Mouse (Mus musculus) left cerebral cortex, postnatal 25 days (tissue): ENCODE results near the gene Gm10282. TPM values are rescaled to one million over a fixed set of nuclear protein-coding genes. Genes with fewer than 3 reads are reported as not detected.

ENCODE experiments used
- DNase-seq, 2 experiments: peaks; one replicate each; pipeline ENCODE4 v3.0.0; 2022; ENCODE audit warnings: low spot score in 2 of 2, mixed read lengths in 1 of 2
- intact Hi-C: fragments of 180-260 bp; cut with DNase I; formaldehyde crosslinking; loops from one replicate; pipeline ENCODE4 v1.15.1; 2025
- total RNA-seq, 2 experiments: library from RNA; stranded (reverse); gene quantifications; 2 replicates each; pipeline ENCODE4 v1.2.3; 2021

Gm10282 gene
- total RNA-seq = 1 to 10 TPM; 6.1 to 7.0 TPM

DNA sequence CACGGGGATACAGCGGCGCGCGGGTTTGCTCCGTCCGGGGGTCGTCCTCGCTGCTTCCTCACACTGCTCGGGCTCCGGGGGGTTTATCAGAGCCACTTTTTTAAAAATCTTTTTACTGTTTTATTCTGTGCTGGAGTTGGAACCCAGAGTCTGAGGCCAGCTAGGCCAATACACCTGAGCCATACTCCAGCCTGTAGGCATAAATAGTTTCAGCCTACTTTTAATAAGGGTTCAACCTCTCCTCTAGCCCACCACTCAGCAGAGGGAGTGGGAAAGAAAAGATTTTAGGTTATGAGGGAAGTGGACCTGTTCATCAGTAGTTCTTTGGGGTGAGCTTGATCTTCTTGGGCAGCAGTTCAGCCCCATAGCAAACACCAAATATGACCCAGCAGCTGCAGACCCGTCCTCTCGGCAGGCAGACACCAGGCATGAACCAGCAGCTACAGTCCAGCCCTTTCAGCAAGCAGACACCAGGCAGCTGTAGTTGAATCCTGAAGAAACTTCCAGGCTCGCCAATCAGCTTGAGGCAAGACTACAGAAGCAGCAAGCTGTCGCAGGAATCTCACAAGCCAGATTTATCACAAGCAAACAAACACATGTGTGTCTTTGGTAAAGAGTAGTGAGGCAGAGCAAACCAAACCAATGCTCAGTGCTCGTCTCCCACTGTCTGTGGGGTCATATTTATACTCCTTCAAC, at the start of gene Gm10282:
TSS of gene Gm10282 (minus strand) at position 51 of the 696 bp plus-strand sequence.
- intact Hi-C loops = no loop called here
- no peak for DNase-seq

DNA sequence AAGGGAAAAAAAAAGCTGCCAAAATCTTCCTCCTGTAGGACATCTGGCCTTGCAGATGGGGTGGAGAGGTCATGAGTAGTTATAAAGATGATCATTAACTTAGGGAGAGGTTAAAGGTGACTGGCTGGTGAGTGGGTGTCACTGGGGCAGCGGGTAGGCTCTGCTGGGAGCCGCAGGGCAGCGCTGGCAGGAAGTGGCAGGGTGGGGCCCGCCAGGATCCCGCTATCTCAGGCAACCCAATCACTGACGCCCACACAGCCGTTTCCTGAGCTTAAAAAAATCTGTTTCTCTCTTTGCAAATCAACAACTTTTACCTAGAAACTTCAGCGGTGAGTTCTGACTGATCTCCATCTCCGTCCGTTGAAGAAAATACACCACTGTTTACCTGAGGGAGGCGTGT, 49.2 kb upstream of the Gm10282 start:
- intact Hi-C loops = no loop called here
- peak; percentile 31 to 39 for DNase-seq

DNA sequence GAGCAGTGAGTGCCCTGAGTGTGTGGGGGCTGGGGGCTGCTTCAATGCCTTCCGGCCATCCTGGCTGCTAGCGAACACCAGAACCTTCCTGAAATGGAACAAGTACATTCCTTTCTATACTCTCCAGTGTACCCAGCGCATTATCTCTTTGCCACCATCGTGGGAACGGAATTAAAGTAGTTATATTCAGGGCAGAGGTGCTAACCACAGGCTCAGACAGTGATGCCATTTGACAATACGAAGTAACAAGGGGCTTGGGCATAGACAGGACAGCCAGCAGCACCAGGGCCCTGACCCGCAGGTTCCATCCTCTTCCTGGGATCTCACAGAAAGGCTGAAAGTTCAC, 48.6 kb upstream of the Gm10282 start:
- DNase-seq = no peak
- intact Hi-C loops = no loop called here

DNA sequence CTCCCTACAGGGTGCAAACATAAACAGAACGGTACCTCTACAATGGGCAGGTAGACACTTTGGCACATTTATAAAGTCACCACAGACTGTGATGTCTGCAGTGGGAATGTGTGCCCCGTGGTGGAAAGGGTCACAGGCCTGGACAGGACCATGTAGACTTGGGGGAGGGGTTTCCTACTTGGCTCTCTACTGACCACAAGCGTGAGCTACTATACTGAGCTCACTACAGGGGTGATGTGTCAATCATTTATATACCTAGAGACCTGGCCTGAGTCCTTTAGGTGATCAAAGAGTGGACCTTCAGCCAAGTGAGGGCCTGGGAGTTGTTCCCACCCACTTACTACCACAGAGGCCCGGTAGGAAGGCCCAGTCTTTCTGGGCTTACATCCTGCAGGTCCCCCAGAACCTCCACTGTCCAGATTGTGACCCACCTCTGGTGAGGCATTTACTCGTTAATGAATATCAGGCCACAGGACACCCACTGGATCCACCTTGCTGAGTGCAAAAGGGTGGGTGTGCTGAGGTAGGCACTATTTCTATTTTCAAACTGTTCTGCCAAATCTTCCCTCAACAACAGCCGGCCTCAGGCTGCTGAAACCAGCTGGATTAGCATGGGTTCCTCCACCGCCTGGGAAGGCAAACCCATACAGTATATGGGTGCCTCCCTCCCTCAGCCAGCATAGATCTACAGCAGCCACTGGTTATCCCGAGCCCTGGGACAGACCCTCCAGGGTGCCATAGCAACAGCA, 48.1 kb upstream of the Gm10282 start:
- intact Hi-C loops = no loop called here

DNA sequence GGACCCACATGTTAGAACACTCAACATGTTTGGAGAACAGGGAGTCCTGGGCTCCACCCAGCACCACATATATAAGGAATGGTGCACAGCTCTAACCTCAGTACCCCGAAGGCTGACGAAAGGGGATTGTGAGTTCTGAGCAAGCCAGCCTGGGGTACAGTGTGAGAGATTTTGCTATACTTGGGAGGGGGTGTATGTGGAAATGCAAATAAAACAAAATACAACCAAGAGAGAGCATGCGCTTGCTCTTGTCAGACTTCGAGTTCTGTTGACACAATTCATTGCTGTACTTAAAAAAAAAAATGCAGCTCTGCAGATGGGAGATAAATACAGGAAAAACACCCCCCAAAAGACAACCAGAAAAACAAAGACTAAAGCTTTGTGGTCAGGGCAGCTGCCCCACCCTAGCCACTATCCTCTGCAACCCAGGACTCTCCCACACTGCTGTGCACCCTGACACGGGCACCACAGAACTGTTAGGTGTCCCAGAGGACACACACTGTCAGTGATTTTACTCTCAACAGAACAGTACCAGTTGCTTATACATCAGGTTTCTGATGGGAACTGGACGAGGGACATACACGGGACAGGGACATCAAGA, 46.4 kb upstream of the Gm10282 start:
- DNase-seq = no peak
- intact Hi-C loops = no loop called here

More for the DNA sequence above, 48.1 kb upstream of the Gm10282 start:
- DNase-seq = peak in 1 of 2 experiments; percentile 46

DNA sequence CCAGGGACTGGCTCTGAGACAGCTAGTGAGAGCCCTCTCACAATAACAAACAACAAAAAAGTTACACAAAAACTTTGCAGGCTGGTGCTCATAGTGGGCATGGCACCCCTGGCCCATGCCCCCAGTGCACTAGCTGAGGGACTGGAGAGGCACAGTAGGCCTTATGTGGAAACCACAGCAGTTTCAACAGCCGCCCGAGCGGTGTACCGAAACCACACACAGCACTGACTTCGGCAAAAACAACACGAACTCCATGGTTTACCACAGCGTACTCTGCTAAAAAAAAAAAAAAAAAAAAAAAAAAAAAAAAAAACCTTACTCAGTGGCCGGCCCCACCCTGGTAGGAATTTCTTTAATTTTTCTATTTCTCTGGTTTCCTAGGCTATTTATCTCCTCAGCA, 45.7 kb upstream of the Gm10282 start:
- DNase-seq = no peak
- intact Hi-C loops = no loop called here

DNA sequence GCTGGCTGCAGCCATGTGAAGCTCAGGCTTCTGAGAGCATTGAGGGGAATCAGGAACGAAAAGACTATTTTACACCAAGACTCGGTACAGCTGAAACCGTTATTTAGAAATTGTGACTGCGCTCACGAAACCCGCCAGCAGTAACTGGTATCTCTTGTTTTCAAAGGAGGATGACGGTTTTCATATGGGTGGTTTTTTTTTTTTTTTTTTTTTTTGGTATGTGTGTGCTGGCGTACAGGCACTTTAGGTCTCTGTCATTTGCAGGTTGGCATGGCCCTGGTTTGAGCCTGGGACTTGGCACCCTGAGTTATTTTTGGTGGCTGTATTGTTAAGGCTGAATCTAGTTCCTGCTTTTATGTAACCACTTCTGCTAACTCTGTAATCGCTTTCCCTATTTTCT, 44.8 kb upstream of the Gm10282 start:
- DNase-seq = no peak
- intact Hi-C loops = no loop called here

DNA sequence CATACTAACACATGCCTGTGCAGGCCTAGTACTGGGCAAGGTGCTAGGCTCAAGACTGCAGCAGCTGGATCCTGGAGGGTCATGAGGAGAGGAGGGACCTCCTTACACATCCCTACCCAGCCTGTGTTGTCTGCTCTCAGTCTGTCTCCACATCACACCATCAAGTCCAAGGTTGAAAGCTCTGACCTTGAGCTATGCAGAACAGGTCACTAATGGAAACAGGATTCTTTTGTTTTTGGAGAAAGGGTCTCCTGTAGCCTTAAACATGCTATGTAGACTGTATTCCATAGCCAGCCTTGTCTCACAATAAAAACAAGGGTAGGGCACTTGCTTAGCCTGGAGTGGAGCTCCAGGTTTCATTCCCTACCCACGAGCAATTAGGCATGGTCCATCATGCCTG, 43.9 kb upstream of the Gm10282 start:
- intact Hi-C loops = no loop called here
- DNase-seq = no peak

DNA sequence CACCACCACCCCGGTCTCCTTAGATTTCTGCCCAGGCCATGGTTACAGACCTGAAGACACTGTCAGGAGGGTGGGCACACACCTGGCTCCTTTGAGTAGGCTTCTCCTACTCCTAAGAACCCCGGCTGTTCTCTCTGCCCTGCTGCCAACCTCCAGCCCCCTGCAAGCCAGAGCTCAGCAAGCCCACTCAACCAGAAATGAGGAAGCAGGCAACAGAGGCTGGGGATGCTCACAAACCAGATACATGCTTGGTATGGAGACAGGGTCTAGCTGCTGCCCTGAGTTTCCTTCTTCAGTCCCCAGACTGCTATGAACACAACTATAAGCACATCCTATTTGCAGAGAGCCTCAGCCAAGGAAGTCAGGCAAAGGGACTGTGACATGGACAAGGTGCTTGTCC, 43.1 kb upstream of the Gm10282 start:
- intact Hi-C loops = no loop called here

DNA sequence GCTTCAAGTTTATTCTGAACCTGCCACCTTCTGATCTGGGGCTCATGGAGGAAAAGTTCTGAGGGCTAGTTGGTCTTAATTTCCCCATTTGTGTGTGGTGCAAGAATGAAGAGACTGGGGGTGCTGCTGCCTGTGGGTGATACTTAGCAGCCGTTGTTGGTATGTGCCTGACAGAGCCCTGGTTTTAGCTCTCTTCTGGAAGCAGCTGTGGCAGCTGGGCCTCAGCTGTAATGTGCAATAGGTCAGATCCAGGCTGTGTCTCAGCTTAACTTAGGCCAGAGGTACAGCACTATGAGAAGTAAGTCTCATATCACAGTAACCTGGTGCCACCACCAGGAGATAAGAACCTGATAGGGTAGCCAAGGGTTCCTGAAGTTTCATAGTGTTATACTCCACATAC, 42.5 kb upstream of the Gm10282 start:
- intact Hi-C loops = no loop called here
- no peak for DNase-seq

More for the DNA sequence above, 43.1 kb upstream of the Gm10282 start:
- no peak for DNase-seq

DNA sequence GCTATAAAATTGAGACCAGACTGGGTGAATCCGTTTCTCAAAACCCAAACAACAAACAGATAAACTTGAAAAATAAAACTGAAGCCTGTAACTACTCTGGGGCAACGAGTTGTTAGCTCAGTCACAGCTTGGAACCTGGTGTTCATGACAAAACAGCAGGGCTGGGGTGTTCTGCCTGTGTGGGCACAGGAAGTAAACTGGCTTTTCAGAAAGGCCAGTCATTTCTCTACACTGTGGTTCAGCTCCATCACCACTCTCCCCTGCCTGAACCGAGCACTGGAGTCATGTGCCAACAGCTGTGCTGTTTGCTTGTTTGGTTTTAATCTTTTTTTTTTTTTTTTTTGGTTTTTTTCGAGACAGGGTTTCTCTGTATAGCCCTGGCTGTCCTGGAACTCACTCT, 38.7 kb upstream of the Gm10282 start:
- DNase-seq = no peak
- intact Hi-C loops = no loop called here

DNA sequence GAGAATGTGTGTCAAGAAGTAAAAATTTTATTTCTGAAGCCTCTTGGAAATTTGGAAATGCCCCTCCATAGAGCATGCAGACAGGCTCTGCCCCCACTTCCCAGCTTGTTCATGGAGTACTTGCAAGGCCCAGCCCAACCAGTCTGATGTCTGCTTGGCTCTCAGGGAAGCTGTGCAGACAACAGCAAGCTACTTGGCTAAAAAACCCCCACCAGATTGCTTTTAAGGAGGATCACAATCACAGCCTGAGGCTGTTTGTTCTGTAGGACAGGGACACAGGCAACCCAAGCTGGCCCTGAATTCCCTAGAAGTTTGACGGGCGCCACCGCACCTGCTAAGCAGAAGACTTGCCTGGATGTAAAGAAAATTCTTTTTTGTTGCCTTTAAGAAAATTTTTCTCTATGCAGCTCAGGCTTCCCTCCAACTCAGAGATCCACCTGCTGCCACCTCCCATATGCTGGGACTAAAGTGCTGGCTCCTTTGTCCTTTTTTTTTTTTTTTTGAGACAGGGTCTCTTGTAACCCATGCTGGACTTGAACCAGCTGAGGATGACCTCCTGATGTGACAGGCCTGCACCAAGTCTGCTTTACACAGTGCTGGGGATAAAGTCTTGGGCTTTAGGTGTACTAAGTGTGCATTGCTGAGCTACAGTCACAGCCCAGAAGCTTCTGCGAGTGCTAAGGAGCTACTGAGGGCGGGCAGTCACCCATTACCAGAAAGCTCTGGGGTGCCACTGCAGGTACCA, 37.7 kb upstream of the Gm10282 start:
- intact Hi-C loops = no loop called here
- no peak for DNase-seq

DNA sequence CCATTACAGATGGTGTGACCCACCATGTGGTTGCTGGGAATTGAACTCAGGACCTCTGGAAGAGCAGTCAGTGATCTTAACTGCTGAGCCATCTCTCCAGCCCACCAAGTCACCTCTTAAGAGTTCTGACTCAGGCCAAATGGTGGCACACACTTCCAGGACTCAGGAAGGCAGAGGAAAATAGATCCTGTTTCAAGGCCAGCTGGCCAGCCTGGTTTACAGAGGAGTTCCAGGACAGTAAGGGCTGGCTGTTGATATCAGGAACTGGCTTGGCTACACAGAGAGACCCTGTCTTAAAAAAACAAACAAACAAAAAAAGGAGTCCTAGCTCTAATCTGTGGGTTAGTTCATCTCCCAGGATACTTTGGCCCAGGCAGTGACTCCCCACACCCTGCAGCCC, 32.0 kb upstream of the Gm10282 start:
- DNase-seq = no peak
- intact Hi-C loops = no loop called here

DNA sequence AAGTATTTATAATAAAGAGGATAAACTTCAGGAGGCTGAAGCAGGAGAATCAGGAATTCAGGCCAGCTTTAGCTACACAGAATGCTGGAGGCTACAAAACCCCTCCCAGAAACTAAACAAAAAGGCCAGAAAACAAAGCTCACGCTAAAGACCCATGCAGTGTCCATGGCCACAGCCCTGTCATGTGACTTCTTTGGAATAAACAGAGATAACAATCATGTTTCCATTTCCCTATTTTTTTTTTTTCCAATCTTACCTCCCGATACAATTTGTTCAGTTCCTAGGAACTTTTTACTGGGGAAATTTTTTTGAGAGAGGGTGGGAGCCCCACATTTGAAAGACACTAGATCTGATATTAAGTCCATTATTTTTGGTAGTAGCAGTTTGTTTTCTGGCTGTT, 31.2 kb upstream of the Gm10282 start:
- no peak for DNase-seq
- intact Hi-C loops = no loop called here

DNA sequence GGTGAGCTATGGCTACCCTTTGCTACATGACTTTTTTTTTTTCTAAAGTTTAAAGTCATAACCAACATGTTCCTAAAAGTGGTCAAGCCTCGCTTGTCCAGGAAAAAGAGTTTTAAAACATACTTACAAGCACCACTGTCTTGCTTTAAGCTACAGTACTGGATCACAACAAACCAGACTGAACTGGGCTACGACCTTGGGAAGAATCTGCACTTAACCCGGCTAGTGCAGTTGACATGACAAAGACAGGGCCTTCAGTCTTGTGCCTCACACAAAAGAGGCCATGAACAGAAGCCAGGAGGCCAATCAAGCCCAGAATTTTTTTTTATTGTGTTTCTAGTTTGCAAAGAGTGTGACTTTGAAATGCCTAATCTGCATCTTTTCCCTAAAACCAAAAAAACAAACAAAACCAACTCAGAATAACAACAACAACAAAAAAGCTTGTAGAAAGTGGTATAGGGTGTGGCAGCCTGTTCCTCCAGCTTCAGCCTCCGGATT, 29.1 kb upstream of the Gm10282 start:
- intact Hi-C loops = no loop called here

DNA sequence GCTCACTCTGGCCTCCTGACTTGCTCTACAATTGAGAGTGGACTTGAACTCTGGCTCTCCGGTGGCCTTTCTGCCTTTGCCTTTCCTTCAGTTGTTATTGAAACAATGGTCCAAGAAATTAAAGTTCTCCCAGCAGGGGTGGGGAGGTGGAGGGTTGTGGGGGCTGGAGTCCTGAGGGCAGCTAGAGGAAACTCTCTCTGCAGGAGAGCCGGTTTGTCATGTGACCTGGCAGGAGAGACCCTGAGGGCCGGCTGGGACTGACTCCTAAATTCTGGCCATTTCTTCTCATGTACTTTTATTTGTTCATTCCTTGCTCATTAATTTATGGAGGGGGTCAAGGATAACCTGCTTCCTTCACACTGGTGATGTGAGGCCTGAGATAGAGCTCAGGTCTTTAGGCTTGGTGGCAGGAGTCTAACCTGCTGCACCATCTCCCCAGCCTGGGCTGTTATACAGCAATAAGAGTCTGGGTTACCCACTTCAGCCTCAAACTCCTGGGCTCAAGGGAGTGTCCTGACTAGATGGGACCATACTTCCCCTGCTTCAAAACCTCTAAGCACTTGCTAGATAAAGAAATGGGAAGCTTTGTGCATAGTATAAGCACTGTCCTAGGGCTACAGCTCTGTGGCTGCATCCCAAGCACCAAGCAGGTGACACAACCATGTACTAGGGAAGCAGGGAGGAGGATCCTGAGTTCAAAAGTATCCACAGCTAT, 28.5 kb upstream of the Gm10282 start:
- intact Hi-C loops = no loop called here
- DNase-seq = no peak

More for the DNA sequence above, 29.1 kb upstream of the Gm10282 start:
- no peak for DNase-seq

DNA sequence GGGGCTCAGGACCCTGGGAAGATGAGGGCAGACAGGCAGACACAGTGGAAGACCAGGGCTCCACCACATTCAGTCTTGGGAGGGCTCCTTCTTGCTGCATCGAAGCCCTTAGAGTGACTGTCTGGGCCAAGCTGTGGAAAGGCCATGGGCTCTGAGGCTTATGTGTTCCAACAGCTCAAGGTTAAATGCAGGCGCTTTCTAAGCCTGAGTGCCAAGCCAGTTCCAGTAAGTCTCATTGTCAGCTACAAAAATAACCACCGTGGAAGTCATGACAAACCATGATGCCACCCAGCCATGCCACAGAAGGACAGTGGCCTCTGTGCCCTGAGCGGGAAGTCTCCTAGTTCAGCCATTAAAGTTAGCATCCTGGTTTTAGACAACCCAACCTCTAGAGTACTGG, 26.6 kb upstream of the Gm10282 start:
- DNase-seq = no peak
- intact Hi-C loops = no loop called here

DNA sequence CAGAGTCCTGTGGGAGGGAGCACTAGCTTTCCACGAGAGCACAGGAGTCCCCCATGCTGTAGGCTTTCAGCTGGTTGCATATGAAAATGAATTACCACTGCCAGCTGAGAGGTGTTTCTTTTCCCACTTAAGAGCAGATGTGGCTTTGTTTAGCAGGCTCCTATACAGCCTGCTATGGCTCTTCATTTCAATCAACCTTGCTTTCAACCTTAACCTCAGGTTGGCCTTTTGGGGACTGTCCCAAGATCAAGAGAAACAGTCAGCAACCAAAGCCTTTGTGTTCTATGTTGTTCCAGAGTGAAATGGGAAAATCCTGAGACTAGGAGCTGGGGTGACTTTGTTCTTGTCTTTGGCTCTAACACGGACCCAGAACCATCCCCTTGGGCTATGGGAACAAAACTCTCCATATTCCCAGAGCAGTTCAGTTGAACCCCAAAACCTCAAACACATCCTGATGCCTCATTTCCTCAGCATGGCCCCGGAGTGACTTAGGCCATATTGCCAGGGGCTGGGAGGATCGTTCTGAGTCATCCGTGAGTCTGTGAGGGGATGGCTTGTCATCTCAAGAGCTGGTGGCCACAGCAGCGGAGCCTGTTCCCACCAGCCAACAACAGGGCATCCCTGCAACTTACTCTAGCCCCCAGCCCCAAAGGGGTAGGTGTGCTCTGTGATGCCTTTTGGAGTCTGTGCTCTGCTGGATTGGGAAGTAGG, 25.9 kb upstream of the Gm10282 start:
- intact Hi-C loops = no loop called here
- DNase-seq = no peak

DNA sequence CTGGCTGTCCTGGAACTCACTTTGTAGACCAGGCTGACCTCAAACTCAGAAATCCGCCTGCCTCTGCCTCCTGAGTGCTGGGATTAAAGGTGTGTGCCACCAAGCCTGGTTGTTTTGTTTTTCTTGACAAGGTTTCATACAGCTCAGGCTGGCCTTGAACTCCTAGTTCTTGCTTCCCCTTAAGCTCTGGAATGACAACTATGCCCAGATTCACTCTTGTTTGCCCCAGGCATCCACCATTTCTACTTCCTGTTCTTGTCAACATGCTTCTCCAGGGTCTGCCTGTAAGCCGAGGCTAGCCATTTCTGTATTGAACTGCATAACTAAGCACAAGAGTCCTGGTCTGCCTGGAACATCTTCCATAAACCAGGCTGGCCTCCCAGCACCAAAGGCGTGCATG, 24.1 kb upstream of the Gm10282 start:
- no peak for DNase-seq
- intact Hi-C loops = no loop called here
